Mouse (Mus musculus): Measurements from ENCODE around the gene Slc43a1. TPM values are rescaled to one million over a fixed set of nuclear protein-coding genes. Genes with fewer than 3 reads are reported as not detected.

Slc43a1 gene
- total RNA-seq (2014; rRNA removed) (0.99 and 1.8 TPM in 2 replicates), polyA plus RNA-seq (2015; fragmentation: Nextera tagmentation; extraction: Ambion mirVana) (0.34 and 0.46 TPM in 2 replicates)

- TF ChIP-seq CTCF (IDR thresholded peaks at IDR 0.05): no peak
- Histone ChIP-seq H3K36me3 (ENCODE audit: insufficient read depth, low read length) (no peaks in the 10 kb centered on the region), H3K4me2 (ENCODE audit: low read depth, low read length, poor library complexity, severe bottlenecking) (peak within 1 kb of the TSS; percentile 99), H3K4me3 (ENCODE audit: low read depth, low read length) (peak within 1 kb of the TSS; percentile 51), H3K9ac (replicated peaks; ENCODE audit: low read length, poor library complexity, severe bottlenecking) (no peak within 1 kb of the TSS), H3K27ac (ENCODE audit: low read depth, low read length) (no peak within 1 kb of the TSS), H3K9me3 (ENCODE audit: low read length) (no peaks in the 10 kb centered on the region), H3K4me1 (ENCODE audit: insufficient read depth, low read length) (peaks cover 11% of the 10 kb centered on the region), H3K27me3 (ENCODE audit: insufficient read depth, low read length) (peaks cover 38% of the 10 kb centered on the region)
- 22% methylated on average over 10 of the region's 10 CpGs for WGBS
- no peak for ATAC-seq (ENCODE audit: low FRiP score)
- DNase-seq (ENCODE audit: low spot score): no peak
Observed at GRCm38 (mm10) chr2:84838593-84838949, at the start of gene Slc43a1. Slc43a1 (plus strand) TSS chr2:84838850.

- H3K4me1 ChIP-seq (ENCODE audit: insufficient read depth, low read length): no peaks in the 10 kb centered on the region
- DNase-seq (ENCODE audit: low spot score): no peak
- H3K27ac ChIP-seq (ENCODE audit: low read depth, low read length): no peak overlapping the region
- no peak for TF ChIP-seq CTCF (IDR thresholded peaks at IDR 0.05)
- no peak overlapping the region for H3K4me3 ChIP-seq (ENCODE audit: low read depth, low read length)
- WGBS: 61% methylated on average over 9 of the region's 9 CpGs
- H3K4me2 ChIP-seq (ENCODE audit: low read depth, low read length, poor library complexity, severe bottlenecking): no peak overlapping the region
- H3K9ac ChIP-seq (replicated peaks; ENCODE audit: low read length, poor library complexity, severe bottlenecking): 0 out of 2 replicates have a peak overlapping the region, but pooled peaks have one; percentile 13
- no peaks in the 10 kb centered on the region for H3K27me3 ChIP-seq (ENCODE audit: insufficient read depth, low read length)
- H3K36me3 ChIP-seq (ENCODE audit: insufficient read depth, low read length): no peaks in the 10 kb centered on the region
- no peaks in the 10 kb centered on the region for H3K9me3 ChIP-seq (ENCODE audit: low read length)
- no peak for ATAC-seq (ENCODE audit: low FRiP score)
Observed at GRCm38 (mm10) chr2:84790418-84790817, 48.2 kb upstream of the Slc43a1 start.

GRCm38 (mm10) chr2:84792516-84792915, 46.1 kb upstream of the Slc43a1 start:
- Histone ChIP-seq H3K27ac (ENCODE audit: low read depth, low read length) (no peak overlapping the region), H3K9ac (replicated peaks; ENCODE audit: low read length, poor library complexity, severe bottlenecking) (no peak overlapping the region), H3K9me3 (ENCODE audit: low read length) (no peaks in the 10 kb centered on the region), H3K4me2 (ENCODE audit: low read depth, low read length, poor library complexity, severe bottlenecking) (no peak overlapping the region), H3K36me3 (ENCODE audit: insufficient read depth, low read length) (no peaks in the 10 kb centered on the region), H3K27me3 (ENCODE audit: insufficient read depth, low read length) (no peaks in the 10 kb centered on the region), H3K4me1 (ENCODE audit: insufficient read depth, low read length) (no peaks in the 10 kb centered on the region), H3K4me3 (ENCODE audit: low read depth, low read length) (no peak overlapping the region)
- ATAC-seq (ENCODE audit: low FRiP score): no peak
- DNase-seq (ENCODE audit: low spot score): no peak
- 81% methylated on average over 3 of the region's 3 CpGs for WGBS
- no peak for TF ChIP-seq CTCF (IDR thresholded peaks at IDR 0.05)

- Histone ChIP-seq H3K4me2 (ENCODE audit: low read depth, low read length, poor library complexity, severe bottlenecking) (no peak overlapping the region), H3K36me3 (ENCODE audit: insufficient read depth, low read length) (no peaks in the 10 kb centered on the region), H3K4me3 (ENCODE audit: low read depth, low read length) (no peak overlapping the region), H3K27ac (ENCODE audit: low read depth, low read length) (no peak overlapping the region), H3K9me3 (ENCODE audit: low read length) (no peaks in the 10 kb centered on the region), H3K4me1 (ENCODE audit: insufficient read depth, low read length) (no peaks in the 10 kb centered on the region), H3K9ac (replicated peaks; ENCODE audit: low read length, poor library complexity, severe bottlenecking) (no peak overlapping the region), H3K27me3 (ENCODE audit: insufficient read depth, low read length) (no peaks in the 10 kb centered on the region)
- TF ChIP-seq CTCF (IDR thresholded peaks at IDR 0.05): no peak
- ATAC-seq (ENCODE audit: low FRiP score) (no peak), DNase-seq (ENCODE audit: low spot score) (no peak)
- 86% methylated on average over 3 of the region's 3 CpGs for WGBS
Observed at GRCm38 (mm10) chr2:84793154-84793553, 45.5 kb upstream of the Slc43a1 start.

- H3K4me1 ChIP-seq (ENCODE audit: insufficient read depth, low read length): no peaks in the 10 kb centered on the region
- ATAC-seq (ENCODE audit: low FRiP score) (no peak), DNase-seq (ENCODE audit: low spot score) (no peak)
- no peaks in the 10 kb centered on the region for H3K27me3 ChIP-seq (ENCODE audit: insufficient read depth, low read length)
- H3K9ac ChIP-seq (replicated peaks; ENCODE audit: low read length, poor library complexity, severe bottlenecking): no peak overlapping the region
- H3K27ac ChIP-seq (ENCODE audit: low read depth, low read length): no peak overlapping the region
- no peak overlapping the region for H3K4me3 ChIP-seq (ENCODE audit: low read depth, low read length)
- H3K4me2 ChIP-seq (ENCODE audit: low read depth, low read length, poor library complexity, severe bottlenecking): no peak overlapping the region
- WGBS: 90% methylated on average over 3 of the region's 3 CpGs
- no peaks in the 10 kb centered on the region for H3K36me3 ChIP-seq (ENCODE audit: insufficient read depth, low read length)
- H3K9me3 ChIP-seq (ENCODE audit: low read length): no peaks in the 10 kb centered on the region
- no peak for TF ChIP-seq CTCF (IDR thresholded peaks at IDR 0.05)
Observed at GRCm38 (mm10) chr2:84793871-84794270, 44.8 kb upstream of the Slc43a1 start.

GRCm38 (mm10) chr2:84797833-84798492, 40.7 kb upstream of the Slc43a1 start:
- 9% methylated on average over 13 of the region's 13 CpGs for WGBS
- TF ChIP-seq CTCF (IDR thresholded peaks at IDR 0.05): peak; percentile 88

More at GRCm38 (mm10) chr2:84797833-84798492, 40.7 kb upstream of the Slc43a1 start:
- no peaks in the 10 kb centered on the region; the same call in 1 of the 2 replicates for H3K4me1 ChIP-seq (ENCODE audit: insufficient read depth, low read length)
- ATAC-seq (ENCODE audit: low FRiP score) (peak; percentile 64), DNase-seq (ENCODE audit: low spot score) (peak; percentile 93)
- no peaks in the 10 kb centered on the region for H3K27me3 ChIP-seq (ENCODE audit: insufficient read depth, low read length)
- no peaks in the 10 kb centered on the region for H3K9me3 ChIP-seq (ENCODE audit: low read length)
- H3K4me2 ChIP-seq (ENCODE audit: low read depth, low read length, poor library complexity, severe bottlenecking): peak overlapping the region; percentile 98
- no peak overlapping the region for H3K27ac ChIP-seq (ENCODE audit: low read depth, low read length)
- no peaks in the 10 kb centered on the region for H3K36me3 ChIP-seq (ENCODE audit: insufficient read depth, low read length)
- H3K9ac ChIP-seq (replicated peaks; ENCODE audit: low read length, poor library complexity, severe bottlenecking): peak overlapping the region; percentile 56
- peak overlapping the region; percentile 52 for H3K4me3 ChIP-seq (ENCODE audit: low read depth, low read length)

All from midbrain, postnatal 0 days (tissue).